Mouse (Mus musculus): Measurements from ENCODE around the gene Zfp273. TPM values are rescaled to one million over a fixed set of nuclear protein-coding genes. Genes with fewer than 3 reads are reported as not detected.
A peak's percentile ranks its signal among the peaks of the same experiment; 100 is the strongest.
"Not testable (repeated sequence)": the region's sequence is repeated elsewhere in the genome, so short reads cannot be mapped to it uniquely, and the experiment has no call there.

Gene Zfp273
- total RNA-seq (2014; rRNA removed) (14.5 and 14.7 TPM in 2 replicates), polyA plus RNA-seq (2015; fragmentation: Nextera tagmentation; extraction: Ambion mirVana) (7.4 and 8.7 TPM in 2 replicates)

DNA sequence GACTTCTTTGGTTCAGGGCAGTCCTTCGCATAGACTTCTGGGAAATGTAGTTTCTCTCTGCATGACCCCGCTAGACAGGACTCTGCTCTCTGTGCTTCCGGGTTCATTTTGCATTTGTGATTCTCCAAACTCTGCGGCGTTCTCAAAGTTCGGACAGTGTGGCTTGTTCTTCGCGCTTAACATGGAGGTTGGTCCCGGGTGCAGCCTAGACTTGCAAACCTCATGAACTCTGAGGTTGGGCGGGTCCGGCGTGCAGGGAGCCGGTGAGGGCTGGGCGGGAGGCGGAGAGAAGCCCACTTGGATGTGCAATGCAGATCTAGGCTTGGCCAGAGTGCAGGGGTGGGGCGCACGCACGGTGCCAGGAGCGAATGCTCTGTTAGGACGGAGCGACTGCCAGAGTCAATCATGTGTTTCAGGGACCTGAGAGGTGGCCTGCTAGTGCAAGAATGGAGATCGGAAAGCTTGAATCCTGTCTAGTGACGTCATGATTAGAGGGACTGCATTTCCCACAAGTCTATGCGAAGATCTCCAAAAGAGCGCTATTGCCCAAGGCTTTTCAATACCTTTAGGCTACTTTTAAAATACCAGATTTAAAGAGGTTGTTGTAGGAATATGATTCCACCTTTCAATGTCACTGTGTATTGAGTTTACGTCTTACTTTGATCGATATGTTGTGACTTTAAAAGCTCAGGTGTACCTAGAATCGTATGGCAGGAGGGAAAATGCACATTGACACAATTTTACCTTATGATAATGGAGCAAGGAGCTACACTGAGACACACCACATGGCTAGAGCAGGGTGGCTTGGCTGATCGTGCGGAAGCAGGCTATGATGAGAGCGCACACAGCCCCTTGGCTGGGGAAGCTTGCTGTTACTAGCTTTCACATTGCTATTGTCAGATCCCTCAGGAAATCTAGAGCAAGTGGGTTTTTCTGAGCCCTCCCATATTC lies at the start of gene Zfp273:
Gene Zfp273 (plus strand): TSS at position 31 of the 951 bp plus-strand sequence.
- DNase-seq (peak; percentile 83), ATAC-seq (peak; percentile 98)
- peak within 1 kb of the TSS; percentile 74 for H3K4me2 ChIP-seq (ENCODE audit: low read depth)
- no peaks in the 10 kb centered on the region for H3K4me1 ChIP-seq (ENCODE audit: insufficient read depth)
- no peaks in the 10 kb centered on the region for H3K27me3 ChIP-seq (ENCODE audit: insufficient read depth, low read length)
- H3K9me3 ChIP-seq (ENCODE audit: low read length), result peaks cover 5% of the 10 kb centered on the region; the same call in 1 of the 2 replicates
- H3K27ac ChIP-seq (ENCODE audit: low read depth, low read length), result peak within 1 kb of the TSS; percentile 82
- H3K36me3 ChIP-seq (ENCODE audit: insufficient read depth), result peaks cover 3% of the 10 kb centered on the region; the same call in 1 of the 2 replicates
- peak within 1 kb of the TSS; percentile 78 for H3K9ac ChIP-seq
- 4% methylated on average over 31 of the region's 31 CpGs for WGBS
- no peak for TF ChIP-seq CTCF (IDR thresholded peaks at IDR 0.05; ENCODE audit: low read depth)
- H3K4me3 ChIP-seq (ENCODE audit: low read depth, low read length), result peak within 1 kb of the TSS; percentile 86

DNA sequence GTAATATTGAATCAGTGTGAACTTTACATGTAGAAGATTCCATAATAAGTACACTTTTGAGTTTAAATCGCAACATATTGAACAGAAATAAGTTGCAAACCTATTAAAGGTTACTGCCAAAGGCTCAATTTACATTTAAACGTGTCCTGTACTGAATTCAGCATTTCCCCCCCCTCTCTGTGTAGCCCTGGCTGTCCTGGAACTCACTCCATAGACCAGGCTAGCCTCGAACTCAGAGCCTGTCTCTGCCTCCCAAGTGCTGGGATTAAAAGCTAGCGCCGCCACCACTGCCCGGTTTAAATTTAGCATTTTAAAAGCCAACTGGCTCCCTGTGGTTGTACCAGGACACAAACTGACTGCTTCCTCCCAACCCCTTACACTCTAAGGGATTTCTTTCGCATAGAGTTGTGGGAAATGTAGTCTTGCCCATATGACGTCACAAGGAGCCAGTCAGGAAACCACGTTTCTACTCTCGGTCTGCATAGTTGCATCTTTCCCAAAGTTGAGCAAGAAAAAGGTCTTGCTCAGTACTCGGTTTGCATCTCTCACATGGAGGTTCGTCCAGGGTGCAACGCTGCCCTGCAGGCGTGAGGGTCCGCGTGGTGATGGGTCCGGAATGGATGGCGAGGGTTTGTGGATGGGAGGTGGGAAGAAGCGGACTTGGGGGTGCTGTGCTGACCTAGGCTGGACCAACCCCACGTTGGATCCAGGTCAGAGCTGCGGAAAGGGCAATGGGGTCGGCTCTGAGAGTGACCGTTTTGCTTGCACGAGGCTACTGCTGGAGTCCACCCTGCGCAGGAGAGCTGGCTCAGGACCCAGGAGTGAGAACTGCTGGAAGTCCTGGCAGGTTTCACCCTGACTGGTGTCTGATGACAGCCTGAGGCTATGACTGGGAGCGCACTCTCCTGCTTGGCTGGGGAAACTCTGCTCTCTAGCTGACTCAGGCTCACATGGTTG lies 34.0 kb upstream of the Zfp273 start, which contains the start of gene Zfp493:
Gene Zfp493 (plus strand): TSS at position 429 of the 957 bp plus-strand sequence.
- H3K4me2 ChIP-seq (ENCODE audit: low read depth), result peak within 1 kb of the TSS; percentile 92
- 8% methylated on average over 26 of the region's 26 CpGs for WGBS
- H3K36me3 ChIP-seq (ENCODE audit: insufficient read depth), result no peaks in the 10 kb centered on the region
- H3K9me3 ChIP-seq (ENCODE audit: low read length), result no peaks in the 10 kb centered on the region
- DNase-seq (peak; percentile 87), ATAC-seq (peak; percentile 100)
- TF ChIP-seq CTCF (IDR thresholded peaks at IDR 0.05; ENCODE audit: low read depth), result no peak
- peak within 1 kb of the TSS; percentile 63 for H3K9ac ChIP-seq
- H3K4me1 ChIP-seq (ENCODE audit: insufficient read depth), result no peaks in the 10 kb centered on the region; the same call in 1 of the 2 replicates
- peak within 1 kb of the TSS; percentile 68 for H3K4me3 ChIP-seq (ENCODE audit: low read depth, low read length)
- H3K27ac ChIP-seq (ENCODE audit: low read depth, low read length), result no peak within 1 kb of the TSS
- no peaks in the 10 kb centered on the region for H3K27me3 ChIP-seq (ENCODE audit: insufficient read depth, low read length)

DNA sequence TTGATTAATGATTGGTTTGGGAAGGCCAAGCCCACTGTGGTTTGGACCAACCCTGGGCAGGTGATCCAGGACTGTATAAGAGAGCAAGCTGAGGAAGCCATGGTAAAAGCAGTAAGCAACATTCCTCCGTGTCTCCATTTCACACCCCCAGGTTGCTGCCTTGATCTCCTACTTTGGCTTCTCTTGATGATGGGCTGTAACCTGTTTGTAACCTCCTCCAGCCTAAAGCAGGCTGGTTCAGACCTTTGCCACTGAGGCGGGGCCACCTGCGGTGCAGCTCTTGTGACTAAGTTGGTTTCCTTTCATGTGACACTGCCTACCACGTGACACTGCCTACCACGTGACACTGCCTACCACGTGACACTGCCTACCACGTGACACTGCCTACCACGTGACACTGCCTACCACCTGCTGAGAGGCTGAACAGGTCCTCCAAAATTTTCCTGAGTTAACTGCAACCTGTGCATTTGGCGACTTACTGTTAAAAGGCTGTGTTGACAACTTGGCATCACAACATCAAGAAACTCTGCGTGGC lies 21.6 kb upstream of the Zfp273 start:
- no peaks in the 10 kb centered on the region for H3K4me1 ChIP-seq (ENCODE audit: insufficient read depth)
- no peaks in the 10 kb centered on the region for H3K27me3 ChIP-seq (ENCODE audit: insufficient read depth, low read length)
- no peak overlapping the region for H3K9ac ChIP-seq
- peaks cover 10% of the 10 kb centered on the region; the same call in 1 of the 2 replicates for H3K36me3 ChIP-seq (ENCODE audit: insufficient read depth)
- no peak overlapping the region for H3K27ac ChIP-seq (ENCODE audit: low read depth, low read length)
- no peak for DNase-seq
- H3K9me3 ChIP-seq (ENCODE audit: low read length), result 0 out of 2 replicates have a peak, but pooled peaks cover 4% of the 10 kb centered on the region
- ATAC-seq, result no peak
- TF ChIP-seq CTCF (IDR thresholded peaks at IDR 0.05; ENCODE audit: low read depth), result no peak
- no peak overlapping the region for H3K4me2 ChIP-seq (ENCODE audit: low read depth)
- no peak overlapping the region for H3K4me3 ChIP-seq (ENCODE audit: low read depth, low read length)
- 94% methylated on average over 10 of the region's 10 CpGs for WGBS

DNA sequence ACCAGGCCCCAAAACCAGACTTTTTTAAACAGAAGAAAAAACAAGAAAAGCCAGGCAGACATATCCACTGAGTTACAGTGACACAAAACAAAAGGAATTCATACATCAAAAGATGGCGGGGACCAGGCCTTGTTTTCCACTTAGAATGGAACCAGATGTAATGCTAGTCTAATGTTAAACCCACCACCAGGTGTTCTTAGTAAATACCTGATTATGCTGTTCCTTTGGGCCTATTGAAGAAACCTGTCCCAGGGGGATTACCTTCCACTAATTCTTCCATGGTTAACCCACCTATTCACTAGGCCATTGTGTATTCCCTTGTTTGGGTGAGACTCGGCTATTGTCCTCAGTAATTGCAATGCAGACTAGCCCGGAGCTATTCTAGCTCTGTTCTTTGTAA lies 14.9 kb upstream of the Zfp273 start:
- Histone ChIP-seq H3K9me3 (ENCODE audit: low read length) (no peaks in the 10 kb centered on the region), H3K27me3 (ENCODE audit: insufficient read depth, low read length) (no peaks in the 10 kb centered on the region), H3K9ac (no peak overlapping the region), H3K36me3 (ENCODE audit: insufficient read depth) (no peaks in the 10 kb centered on the region), H3K4me2 (ENCODE audit: low read depth) (no peak overlapping the region), H3K4me3 (ENCODE audit: low read depth, low read length) (no peak overlapping the region), H3K4me1 (ENCODE audit: insufficient read depth) (no peaks in the 10 kb centered on the region), H3K27ac (ENCODE audit: low read depth, low read length) (no peak overlapping the region)
- 43% methylated on average over 3 of the region's 3 CpGs for WGBS
- ATAC-seq, result no peak
- TF ChIP-seq CTCF (IDR thresholded peaks at IDR 0.05; ENCODE audit: low read depth), result no peak
- DNase-seq, result no peak

DNA sequence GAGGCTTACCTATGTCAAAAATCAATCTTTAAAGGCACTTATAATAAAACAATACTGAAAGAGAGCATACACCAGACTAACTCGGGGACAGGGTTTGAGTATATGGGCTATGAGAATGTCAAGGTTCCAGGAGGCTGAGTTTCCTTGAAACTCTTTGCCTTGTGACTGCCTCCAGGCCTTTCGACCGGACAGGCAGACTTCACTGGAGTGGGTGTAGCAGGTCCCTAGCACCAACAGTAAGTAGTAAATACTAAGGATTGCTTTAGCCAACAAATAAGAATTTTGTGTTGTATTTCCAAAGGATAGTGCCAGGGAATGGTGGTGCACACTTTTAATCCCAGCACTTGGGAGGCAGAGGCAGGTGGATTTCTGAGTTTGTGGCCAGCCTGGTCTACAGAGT lies 14.4 kb upstream of the Zfp273 start:
- DNase-seq, ATAC-seq: not testable (repeated sequence)
- WGBS, result 68% methylated on average over 3 of the region's 3 CpGs

DNA sequence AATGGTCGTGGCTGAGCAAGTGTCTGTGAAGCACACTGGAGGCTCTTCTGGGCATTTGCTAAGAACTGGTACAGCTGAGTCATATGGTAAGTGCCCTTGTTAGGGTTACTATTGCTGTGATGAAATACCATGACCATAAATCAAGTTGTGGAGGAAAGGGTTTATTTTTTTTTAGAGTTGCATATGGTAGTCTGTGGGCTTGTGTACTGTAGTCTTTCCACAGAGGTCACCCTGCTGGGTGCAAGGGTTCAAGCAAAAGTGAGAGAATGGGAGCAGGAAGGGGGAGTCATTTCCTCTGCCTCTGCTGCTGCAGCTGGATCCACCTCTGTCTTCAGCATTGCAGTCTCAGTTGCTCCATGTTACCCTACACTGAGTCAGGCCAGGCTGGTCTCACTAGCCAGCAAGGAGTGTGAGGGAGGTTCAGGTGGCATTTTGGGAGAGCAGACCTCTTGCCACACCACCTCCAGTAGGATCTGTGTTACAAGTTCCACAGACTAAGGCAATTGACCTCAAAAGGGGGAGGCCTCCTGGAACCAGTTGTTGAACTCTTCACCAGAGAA lies 1.8 kb upstream of the Zfp273 start:
- no peak overlapping the region for H3K4me3 ChIP-seq (ENCODE audit: low read depth, low read length)
- H3K9ac ChIP-seq, result no peak overlapping the region
- no peaks in the 10 kb centered on the region for H3K9me3 ChIP-seq (ENCODE audit: low read length)
- no peak overlapping the region for H3K27ac ChIP-seq (ENCODE audit: low read depth, low read length)
- no peaks in the 10 kb centered on the region for H3K4me1 ChIP-seq (ENCODE audit: insufficient read depth)
- no peaks in the 10 kb centered on the region for H3K36me3 ChIP-seq (ENCODE audit: insufficient read depth)
- DNase-seq (no peak), ATAC-seq (no peak)
- 58% methylated on average over 1 of the region's 1 CpGs for WGBS
- no peak overlapping the region for H3K4me2 ChIP-seq (ENCODE audit: low read depth)
- no peak for TF ChIP-seq CTCF (IDR thresholded peaks at IDR 0.05; ENCODE audit: low read depth)
- H3K27me3 ChIP-seq (ENCODE audit: insufficient read depth, low read length), result no peaks in the 10 kb centered on the region

More for the DNA sequence above, 14.4 kb upstream of the Zfp273 start:
- H3K27me3 ChIP-seq (ENCODE audit: insufficient read depth, low read length); H3K4me3 ChIP-seq (ENCODE audit: low read depth, low read length); H3K36me3 ChIP-seq (ENCODE audit: insufficient read depth); H3K9ac ChIP-seq; H3K9me3 ChIP-seq (ENCODE audit: low read length); H3K4me1 ChIP-seq (ENCODE audit: insufficient read depth); H3K4me2 ChIP-seq (ENCODE audit: low read depth); H3K27ac ChIP-seq (ENCODE audit: low read depth, low read length): not testable (repeated sequence)
